Mouse (Mus musculus): ENCODE data around the gene Rere.

DNA sequence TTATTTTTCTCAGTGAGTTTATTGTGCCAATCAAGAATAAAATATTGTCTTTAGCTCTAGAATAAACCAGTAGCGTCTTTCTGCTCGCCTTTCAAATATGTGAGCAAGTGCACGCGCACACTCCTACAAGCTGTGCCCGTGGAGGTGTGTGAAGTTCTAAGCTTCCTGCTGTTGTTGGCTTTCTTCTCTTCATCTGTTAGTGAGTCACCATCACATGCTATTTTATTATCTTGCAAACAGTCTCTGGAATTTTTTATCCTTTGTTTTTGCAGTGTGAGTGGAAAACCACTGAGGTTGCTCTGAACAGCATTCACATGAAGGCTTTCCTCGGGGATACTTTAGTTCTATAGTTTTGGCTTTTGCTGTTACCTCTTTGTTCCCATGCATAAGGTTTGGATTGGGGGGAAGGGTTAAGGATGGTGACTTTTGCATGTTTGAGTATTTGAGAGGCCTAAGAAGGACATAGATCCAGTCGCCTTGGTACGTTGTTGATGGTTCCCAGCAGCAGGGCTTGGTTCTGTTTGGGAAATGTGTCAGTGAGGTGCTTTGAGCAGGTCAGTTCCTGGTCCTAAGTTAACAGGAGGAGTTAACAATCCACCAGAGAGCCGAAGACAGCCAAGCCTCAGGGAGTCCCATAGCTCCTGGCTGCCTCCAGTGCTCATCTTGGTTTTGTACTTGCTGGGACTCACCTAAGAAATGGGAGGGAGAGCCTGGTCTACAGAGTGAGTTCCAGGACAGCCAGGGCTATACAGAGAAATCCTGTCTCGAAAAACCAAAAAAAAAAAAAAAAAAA, 300.7 kb downstream of the Rere start:
- TF ChIP-seq CTCF (IDR thresholded peaks at IDR 0.05; ENCODE audit: borderline replicate concordance, extremely low read depth, insufficient read depth, insufficient read length) = no peak
- TF ChIP-seq POLR2A (IDR thresholded peaks at IDR 0.05; ENCODE audit: borderline replicate concordance, extremely low read depth, insufficient read depth, insufficient read length, poor library complexity, severe bottlenecking) = no peak
